Mouse (Mus musculus) CD4-positive helper T cell, adult 2 months (primary cell): ENCODE data around the gene Slc2a1.
A peak's percentile ranks its signal among the peaks of the same experiment; 100 is the strongest.

Source experiments
- DNase-seq: peaks from one replicate; pipeline ENCODE4 v3.0.0-alpha.2; 2012; ENCODE audit warnings: low read depth, missing footprints, low spot score

The Slc2a1 gene

DNA sequence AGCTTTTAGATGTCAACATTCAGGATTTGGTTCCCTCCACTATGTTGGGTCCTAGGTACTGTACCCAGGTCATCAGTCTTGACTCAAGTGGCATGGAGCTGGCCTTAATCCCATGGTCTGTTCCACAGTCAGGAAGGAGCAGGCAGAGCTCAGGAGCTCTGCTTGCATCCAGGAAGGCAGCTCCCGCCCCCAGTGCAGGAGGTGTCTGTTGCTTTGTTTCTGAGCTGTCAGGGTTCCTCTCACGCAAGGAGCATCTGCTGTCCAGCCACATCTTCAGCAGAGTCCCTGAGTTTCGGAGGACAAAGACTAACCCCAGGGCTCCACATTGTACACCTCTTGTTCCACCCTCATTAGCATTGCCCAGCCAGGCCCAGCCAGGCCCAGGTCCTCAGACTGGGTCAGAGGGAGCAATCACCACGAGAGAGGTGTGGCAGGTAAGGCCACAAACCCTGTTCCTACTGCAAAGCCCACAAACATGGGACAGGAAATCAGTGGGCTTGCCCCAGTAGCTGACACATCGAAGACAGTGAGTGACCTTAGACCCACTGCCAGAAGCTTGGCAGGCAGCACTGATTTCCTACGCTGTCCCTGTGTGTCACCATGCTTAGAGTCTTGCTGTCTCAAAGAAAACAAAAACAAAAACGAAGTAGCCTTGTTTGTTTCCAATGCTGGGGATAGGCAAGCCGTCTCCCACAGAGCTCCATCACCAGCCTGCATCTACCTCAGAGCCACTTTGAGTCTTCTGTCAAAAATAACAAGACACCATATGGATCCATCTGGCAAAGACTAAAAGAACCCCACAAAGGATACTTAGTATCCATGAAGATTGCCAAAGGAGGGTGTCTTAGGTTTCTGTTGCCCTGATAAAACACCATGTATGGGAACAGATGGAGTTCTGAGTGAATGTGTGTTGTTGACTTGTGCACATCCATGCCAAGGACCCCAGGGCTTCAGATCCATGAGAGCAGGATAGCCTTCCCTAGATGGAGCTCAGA is 10.0 kb upstream of the Slc2a1 start:
- DNase-seq: no peak

DNA sequence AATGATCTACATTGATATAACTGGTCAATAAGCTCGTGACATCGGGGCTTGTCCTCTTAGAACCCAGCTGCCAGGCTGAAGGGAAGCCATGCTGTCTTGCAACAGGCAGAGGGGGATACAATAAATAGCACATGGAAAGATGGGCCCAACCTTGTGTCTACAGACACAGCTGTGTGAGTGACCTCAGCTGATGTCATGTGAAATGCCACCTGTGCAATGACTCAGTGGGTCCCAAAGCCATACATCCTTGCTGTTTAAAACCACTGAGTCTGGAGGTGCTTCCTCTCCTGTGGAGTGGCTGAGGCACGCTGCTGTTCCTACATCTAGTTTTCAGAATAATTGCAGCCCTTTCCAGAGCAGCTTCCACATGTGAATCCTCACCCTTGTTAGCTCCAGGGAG is 7.1 kb upstream of the Slc2a1 start:
- DNase-seq: no peak

DNA sequence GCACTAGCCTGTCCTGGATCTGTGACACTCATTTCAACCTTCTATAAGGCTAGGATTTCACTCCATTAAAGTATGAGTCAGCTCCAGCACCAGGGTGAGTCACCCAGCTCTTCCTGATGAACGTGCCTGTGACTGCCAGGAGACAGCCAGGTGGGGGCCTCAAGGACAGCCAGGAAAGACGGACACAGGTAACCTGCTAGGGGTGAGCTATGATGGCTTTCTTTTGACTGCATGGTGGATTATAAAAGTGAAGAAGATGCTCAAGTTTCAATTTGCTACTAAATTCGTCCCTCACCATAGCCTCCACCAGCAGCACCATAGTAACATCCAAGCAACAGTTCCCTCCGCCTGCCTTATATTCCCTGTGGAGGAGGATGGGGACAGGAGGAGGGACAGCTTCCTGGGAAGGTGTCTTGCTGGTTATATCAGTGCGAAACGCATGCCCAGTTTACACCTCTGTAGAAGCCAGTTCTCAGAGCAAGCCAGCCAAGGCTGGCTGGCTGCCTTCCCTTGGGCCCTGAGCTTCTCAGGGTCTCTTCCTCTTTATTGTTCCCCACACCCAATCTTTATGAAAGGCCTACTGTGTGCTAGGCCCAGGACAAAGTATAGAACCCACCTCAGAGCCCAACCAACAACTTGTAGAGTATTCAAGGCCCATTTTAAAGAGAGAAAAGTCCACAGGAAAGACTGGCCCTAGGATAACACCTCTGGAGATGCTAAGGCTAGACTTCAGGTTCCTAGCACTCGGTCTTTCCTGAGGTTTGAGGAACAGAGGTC is 6.0 kb upstream of the Slc2a1 start:
- no peak for DNase-seq

DNA sequence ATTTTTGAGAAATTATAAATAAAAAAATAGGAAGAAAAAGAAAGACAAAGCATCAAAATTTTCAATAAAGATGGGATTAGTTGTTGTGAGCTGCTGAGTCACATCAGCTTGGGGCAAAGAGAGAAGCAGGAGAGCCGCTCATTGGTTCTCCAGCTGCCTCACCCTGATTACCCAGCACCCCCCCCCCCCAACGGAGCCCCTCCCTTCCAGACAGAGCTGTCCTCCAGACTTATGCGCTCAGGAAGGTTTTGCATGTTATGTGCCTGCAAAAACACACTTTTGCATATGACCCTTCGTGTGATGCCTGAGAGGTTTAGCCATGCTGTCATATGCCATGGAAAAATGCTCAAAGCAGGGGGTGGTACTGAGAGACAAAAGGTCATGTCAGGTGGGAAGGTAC is 3.7 kb upstream of the Slc2a1 start:
- no peak for DNase-seq

DNA sequence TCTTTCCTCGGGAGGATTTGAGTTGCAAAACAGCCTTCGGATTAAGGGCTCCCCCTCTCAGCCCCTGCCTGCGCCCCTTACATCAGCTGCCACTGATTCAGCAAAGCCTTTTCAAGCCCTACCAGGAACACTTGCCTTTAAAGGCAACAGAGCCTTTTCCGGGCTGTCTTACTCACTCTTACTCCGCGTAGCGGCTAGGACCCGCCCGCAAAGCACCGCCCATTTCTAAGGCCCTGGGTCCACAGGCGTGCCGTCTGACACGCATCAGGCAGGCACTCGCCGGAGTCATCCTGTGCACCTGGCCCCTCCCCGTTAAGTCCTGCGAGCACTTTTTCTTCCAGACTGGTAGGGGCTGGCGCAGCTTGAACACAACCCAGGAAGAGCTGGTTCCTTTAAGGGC is 2.8 kb upstream of the Slc2a1 start:
- DNase-seq: peak; percentile 94

DNA sequence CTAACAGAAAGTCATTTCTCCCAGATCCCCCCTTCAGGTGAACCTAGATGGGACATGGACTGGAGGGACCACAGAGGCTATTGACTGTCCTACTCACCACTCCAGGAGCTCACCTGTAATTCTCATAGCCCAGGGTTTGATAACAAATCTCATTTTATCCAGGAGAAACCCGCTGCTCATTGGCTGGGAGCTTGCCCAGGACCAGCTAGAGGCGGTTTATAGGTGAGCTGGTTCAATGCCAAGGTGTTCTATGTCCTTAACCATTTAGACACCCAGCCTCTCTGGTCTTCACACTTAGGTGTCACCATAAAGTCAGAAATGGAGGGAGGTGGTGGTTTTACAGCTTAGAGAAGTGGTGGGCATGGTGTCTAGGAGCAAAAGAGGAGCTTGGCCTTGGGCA is 644 bp upstream of the Slc2a1 start:
- DNase-seq: no peak

DNA sequence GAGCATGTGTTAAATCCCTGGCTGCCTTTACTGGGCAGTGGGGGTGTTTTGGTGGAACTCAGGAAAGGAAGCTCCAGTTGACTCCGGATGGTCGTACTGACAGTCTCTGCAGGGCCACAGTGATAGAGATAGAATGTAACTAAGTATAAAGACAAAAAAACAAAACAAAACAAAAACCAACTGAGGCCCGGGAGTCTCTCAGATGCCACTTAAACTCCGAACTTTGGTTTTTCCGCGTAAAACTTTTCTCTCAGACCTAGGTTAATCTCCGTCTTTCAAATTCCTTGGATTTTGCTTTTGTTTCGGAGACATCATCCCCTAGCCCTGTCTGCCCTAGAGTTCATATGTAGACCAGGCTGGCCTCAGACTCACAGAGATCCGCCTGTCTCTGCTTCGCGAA is 1.1 kb downstream of the Slc2a1 start:
- no peak for DNase-seq

DNA sequence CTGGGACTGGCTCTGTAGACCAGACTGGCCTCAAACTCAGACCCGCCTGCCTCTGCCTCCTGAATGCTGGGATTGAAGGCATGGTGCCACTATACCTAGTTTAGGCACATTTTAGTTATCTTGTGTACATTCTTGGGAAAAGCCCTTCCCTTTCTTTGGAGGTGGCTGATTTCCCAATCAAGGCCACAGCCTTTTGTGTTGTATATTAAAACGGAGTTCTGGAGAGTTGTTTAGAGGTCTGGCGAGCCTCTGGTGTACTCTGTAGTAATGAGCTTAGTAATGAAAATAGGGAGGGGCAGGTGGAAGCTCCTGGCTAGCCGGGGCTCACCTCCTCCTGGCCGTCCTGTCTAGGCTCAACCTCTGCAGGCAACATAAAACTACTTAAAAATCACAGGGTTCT is 2.0 kb downstream of the Slc2a1 start:
- no peak for DNase-seq

DNA sequence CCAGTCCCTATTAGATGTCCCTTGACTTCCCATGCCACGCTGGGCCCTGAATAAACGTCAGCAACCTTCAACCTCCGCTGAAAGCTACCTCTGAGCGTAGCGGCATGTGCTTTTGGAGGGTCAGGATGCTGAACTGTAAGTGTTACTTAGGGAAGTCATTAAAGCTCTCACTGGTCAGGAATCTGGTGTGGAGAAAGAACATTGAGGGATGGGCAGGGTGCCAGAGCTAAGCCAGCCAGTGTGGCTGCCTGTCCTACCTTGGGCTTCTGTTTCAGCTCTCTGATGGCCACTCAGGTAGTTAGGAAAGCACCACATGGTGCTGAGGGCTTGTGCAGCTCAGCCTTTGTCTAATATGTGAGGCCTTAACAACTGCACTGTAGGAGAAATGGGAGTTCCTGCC is 2.9 kb downstream of the Slc2a1 start:
- DNase-seq: no peak

DNA sequence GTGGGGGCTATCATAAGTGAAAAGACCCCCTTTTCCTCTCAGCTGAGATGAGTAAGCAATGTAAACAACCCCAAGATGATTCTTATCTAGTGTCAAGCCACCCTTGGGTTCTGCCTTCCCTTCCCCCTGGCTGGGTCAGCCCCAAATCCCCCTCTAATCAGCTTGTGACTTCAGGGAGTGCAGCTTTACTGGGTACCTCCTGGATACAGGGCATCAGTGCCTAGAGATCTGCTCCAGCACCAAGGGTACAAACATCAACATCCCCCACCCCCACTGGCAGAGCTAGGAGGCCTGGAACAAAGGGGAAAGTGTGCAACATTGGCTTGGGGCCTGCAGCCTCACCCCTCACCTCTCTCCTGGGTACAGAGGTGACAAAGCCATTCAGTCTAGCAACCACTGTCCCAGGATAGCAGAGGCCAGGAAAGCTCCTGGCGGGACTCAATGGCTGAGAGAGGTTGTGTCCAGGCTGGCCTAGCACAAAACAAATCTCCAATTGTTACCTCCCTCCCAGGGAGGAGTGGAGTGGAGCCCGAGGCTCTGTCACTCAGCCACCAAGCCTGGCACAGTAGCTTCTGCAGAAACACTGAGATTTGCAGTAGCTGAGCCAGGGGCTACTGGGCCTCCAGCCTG is 3.9 kb downstream of the Slc2a1 start:
- no peak for DNase-seq

DNA sequence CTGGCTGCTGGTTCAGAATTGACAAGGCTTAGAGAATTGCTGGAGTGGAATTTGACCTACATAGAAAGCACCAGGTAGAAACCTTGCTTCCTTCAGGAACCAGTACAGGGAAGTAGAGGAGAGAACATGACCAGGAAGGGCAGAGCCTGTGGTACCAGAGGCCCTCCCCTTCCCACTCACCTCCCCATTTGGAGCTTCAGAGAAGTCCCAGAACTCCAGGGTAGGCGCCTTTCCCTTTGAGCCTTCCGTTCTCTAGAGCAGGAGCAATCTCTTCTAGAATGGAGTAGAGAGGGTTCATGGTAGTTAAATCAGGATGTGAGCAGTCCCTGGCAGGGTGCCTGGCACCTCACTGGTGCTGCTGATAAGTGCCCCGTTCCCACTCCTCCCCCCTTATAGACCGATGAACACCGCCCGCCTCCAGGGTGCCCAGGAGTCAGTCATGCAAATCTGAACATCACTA is 7.1 kb downstream of the Slc2a1 start:
- no peak for DNase-seq

DNA sequence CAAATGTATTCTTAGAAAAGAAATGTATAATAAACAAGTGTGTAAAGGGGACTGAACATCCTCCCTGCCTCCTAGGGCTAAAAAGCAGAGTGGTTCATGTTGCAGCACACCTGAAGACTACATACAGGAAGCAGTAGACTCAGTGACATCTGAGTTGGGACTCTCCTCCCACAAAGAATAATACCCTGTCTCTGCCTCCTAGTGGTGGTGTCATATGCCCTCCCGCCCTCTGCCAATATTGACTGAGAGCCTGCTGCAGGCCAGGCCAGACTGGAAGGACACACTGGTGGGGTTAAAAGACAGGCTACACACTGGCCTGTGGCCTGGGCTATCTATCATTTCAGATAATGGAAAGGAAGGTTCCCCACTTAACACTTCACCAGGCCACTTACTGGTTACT is 7.8 kb downstream of the Slc2a1 start:
- DNase-seq: peak; percentile 47

DNA sequence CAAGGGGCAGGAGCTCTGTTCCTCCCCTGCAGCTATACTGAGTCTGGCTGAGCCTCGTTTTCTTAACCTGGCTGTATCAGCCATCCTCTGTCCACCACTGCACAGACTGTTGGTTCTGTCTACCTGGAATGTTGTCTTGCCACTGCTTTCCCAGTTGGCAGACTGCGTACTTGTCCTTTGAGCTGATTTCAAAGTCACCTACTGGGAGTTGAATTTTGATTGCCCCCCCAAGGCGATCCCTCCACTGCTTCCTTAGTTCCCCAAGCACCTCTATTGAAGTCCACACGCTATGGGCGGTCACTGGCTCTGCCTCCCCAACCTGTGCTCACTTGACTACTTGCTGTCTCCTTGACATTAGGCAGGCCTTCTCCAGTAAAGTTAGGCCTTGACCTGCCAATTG is 9.1 kb downstream of the Slc2a1 start:
- DNase-seq: no peak

DNA sequence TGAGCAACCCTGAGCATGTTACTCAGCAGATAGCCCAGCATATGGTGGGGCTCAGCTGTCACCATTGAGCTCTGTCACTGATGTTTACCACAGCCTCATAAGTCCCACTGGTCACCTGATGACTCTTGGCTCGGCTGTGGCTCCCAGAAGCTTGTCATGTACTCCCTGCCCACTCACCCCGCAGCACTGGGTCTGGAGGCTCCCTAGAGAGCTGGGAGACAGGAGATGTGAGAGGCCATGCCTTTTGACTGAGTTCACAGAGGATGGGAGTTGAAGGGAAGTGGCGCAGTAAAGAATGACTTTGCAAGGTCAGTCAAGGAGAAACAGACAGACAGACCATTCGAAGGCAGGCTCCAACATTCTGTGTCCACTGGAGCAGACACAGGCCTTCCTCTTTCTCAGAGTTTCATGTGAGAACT is 10.2 kb downstream of the Slc2a1 start:
- DNase-seq: no peak

DNA sequence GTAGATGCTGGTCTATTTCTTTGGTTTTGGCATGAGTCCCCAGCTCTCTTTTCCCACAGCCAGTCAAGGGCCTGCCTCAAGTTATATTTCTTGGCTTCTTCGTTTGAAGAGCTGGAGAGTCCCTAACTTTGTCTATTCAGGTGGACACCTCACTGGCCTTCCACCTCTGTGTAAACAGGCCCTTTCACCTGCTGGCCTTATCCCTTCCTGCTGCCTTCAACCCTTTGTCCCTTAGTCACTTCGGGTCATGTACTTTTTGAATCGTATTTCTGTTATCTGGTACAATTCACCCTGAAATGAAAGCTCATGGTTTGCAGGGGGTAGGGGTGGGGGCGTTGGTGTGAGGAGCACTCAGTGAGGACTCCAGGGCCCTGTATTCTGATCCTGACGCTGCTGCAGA is 10.8 kb downstream of the Slc2a1 start:
- DNase-seq: no peak

DNA sequence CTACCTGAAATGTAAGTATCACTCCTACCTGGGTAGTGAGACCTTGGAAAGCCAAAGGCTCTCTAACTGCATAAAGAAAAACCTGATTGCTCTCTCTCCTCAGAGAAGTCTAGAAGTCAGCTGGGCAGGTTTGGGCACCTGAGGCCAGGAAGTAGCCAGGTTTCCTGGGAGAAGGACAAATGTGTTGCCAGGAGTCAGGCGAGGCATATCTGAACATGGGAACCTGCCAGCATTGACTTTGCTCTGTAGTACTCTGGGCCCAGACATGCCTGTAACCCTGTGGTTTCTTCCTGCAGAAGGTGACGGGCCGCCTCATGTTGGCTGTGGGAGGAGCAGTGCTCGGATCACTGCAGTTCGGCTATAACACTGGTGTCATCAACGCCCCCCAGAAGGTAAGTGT is 11.6 kb downstream of the Slc2a1 start:
- DNase-seq: no peak

DNA sequence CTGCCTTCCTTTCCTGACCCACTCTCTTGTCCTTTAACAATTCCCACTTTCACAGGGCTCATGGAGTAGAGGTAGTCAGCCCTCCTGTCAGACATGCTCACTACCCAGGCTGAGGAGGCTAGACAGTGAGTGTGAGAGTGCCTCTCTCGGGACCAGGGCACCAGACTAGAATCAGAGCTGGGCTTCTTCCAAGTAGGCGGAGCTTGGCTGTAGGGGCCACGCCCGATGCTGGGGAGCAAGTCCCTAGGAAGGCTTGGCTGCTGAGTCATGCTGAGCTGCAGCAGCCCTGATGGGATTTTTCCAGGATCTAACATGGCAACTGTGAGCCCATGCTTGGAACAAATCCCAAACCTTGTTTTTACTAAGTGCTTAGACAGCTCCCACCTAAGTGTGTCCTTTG is 12.7 kb downstream of the Slc2a1 start:
- no peak for DNase-seq

DNA sequence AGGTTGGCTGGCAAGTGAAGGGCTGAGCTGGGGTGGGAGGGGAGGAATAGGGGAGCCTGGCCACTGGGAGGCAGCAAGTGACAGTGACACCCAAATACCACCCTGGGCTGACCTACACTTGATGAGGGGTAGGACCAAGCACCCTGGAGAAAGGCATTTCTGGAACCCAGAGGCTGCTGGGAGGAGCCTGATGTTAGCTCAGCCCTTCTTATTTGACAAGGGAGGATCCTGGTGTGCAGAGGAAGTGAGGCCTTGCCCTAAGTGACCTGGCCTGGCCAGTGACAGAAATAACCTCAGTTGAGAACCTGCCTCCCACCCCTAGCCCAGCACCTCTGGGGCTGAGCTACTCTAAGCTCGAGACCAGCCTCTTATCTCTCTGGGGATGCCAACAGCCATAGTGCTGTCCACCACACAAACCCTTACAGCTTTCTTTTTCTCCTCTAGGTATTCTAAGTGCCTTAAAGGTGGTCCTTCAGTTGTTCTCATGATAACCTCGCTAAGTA is 16.3 kb downstream of the Slc2a1 start:
- no peak for DNase-seq

DNA sequence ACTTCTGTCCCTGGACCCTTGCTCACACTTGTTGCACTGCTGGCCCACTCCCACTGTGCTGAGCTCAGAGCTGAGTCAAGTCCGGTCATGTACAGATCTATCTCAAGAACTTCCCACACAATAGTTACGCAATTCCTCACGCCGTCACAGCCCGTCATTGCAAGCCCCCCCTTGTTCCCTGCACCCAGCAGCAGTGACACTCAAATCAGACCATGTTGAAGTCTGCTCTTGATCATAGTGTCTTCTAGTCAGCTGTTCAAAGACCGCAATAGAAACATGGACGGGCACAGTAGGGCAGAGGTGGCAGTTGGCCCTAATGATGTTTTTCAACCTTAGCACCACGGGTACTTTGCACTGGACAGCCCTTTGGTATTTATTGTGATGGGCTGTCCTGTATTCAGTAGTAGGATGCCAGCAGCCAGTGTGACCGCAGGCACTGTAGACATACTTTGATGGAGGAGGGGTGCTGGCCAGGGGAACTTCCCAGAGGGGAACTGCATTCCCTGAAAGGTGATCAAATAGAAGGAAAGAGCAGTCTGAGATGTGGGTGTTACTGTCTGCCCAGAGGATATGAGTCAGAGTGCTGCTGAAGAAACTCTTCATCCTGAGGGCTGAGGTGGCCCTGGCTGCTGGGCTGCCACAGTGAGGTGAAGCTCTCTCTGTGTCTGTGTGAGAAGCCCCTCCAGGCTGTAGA is 17.2 kb downstream of the Slc2a1 start:
- peak; percentile 57 for DNase-seq

DNA sequence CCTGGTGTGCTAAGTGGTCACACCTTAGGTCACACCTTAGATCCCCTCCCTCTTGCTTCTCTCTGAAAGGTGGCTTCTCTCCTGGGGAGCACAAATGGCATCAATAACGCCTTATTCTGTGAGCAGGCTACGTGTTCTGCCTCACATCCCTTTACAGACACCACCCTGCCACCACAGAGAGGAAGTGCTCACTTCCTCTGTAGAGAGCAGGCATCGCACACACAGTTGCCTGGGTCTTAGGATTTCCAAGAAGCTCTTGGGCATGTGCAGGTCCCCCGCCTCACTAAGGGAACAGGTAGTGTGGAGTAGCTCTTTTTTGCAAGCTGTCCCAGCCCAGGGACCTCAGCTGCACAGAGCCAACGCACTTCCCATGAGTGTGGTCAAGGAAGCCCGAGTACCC is 18.7 kb downstream of the Slc2a1 start:
- peak; percentile 86 for DNase-seq

DNA sequence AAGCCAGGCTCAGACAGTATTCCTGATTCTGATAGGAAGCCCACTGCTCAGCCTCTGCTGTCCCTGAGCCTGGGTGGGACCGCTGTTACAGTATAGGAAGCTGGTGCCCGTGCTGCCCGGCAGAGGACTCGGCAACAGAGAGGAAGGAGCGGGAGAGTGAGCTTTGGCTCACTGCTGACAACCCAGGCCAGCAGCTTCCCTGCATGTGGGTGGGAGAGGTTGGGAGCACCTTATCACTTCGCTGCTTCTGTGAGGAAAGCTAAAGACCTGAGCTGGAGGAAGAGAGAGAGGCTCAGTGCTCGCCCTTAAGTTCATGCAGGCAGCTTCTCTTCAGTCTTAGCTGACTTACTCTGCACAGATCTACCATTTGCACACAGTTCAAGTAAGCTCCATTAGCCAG is 20.0 kb downstream of the Slc2a1 start:
- no peak for DNase-seq
